Mouse (Mus musculus): ENCODE data around the gene Mme. TPM values are rescaled to one million over a fixed set of nuclear protein-coding genes. Genes with fewer than 3 reads are reported as not detected.

The Mme gene
- polyA plus RNA-seq (2012; rRNA removed) (0.01 and 0.03 TPM in 2 replicates), polyA plus RNA-seq (2014; fragmentation: Nextera tagmentation; extraction: Ambion mirVana) (0.10 and 0.11 TPM in 2 replicates)

GRCm38 (mm10) chr3:63241099-63241587, at the start of gene Mme:
Gene Mme (plus strand): TSS chr3:63241537.
- H3K4me1 ChIP-seq (replicated peaks; ENCODE audit: control insufficient read depth in 2 of 2, insufficient read depth in 2 of 2, low read length in 1 of 2): no peaks in the 10 kb centered on the region
- H3K4me3 ChIP-seq (ENCODE audit: insufficient read depth in 1 of 2, low read depth in 2 of 2, low read length in 2 of 2): no peak within 1 kb of the TSS
- H3K9ac ChIP-seq (replicated peaks): no peak within 1 kb of the TSS
- ATAC-seq (ENCODE audit: insufficient read depth) (no peak), DNase-seq (ENCODE audit: low read depth in 3 of 3, low spot score in 3 of 3) (no peak)
- H3K9me3 ChIP-seq (ENCODE audit: control insufficient read depth, low read length): no peaks in the 10 kb centered on the region
- TF ChIP-seq CTCF (IDR thresholded peaks at IDR 0.05; ENCODE audit: low read depth) (no peak), EP300 (IDR thresholded peaks at IDR 0.05; ENCODE audit: low read depth) (no peak)
- H3K27me3 ChIP-seq (ENCODE audit: control insufficient read depth, insufficient read depth, low read length): no peaks in the 10 kb centered on the region
- no peak within 1 kb of the TSS for H3K4me2 ChIP-seq (ENCODE audit: low read depth)
- WGBS (ENCODE audit: insufficient replicate concordance): 57% methylated on average over 7 of the region's 7 CpGs
- no peak within 1 kb of the TSS for H3K27ac ChIP-seq
- H3K36me3 ChIP-seq (replicated peaks; ENCODE audit: control insufficient read depth, insufficient read depth, low read depth): no peaks in the 10 kb centered on the region

- DNase-seq (ENCODE audit: low read depth in 3 of 3, low spot score in 3 of 3): no peak
- ATAC-seq (ENCODE audit: insufficient read depth): no peak
- Histone ChIP-seq H3K36me3 (replicated peaks; ENCODE audit: control insufficient read depth, insufficient read depth, low read depth) (no peaks in the 10 kb centered on the region), H3K27ac (no peak overlapping the region), H3K27me3 (ENCODE audit: control insufficient read depth, insufficient read depth, low read length) (no peaks in the 10 kb centered on the region), H3K4me1 (replicated peaks; ENCODE audit: control insufficient read depth in 2 of 2, insufficient read depth in 2 of 2, low read length in 1 of 2) (no peaks in the 10 kb centered on the region), H3K4me2 (ENCODE audit: low read depth) (no peak overlapping the region), H3K9ac (replicated peaks) (no peak overlapping the region), H3K9me3 (ENCODE audit: control insufficient read depth, low read length) (no peaks in the 10 kb centered on the region), H3K4me3 (ENCODE audit: insufficient read depth in 1 of 2, low read depth in 2 of 2, low read length in 2 of 2) (no peak overlapping the region)
- no peak for TF ChIP-seq EP300 (IDR thresholded peaks at IDR 0.05; ENCODE audit: low read depth)
- 63% methylated on average over 3 of the region's 3 CpGs for WGBS (ENCODE audit: insufficient replicate concordance)
Observed at GRCm38 (mm10) chr3:63196565-63196964, 44.8 kb upstream of the Mme start.

GRCm38 (mm10) chr3:63198026-63198425, 43.3 kb upstream of the Mme start:
- 66% methylated on average over 2 of the region's 2 CpGs for WGBS (ENCODE audit: insufficient replicate concordance)

GRCm38 (mm10) chr3:63221867-63222591, 19.3 kb upstream of the Mme start:
- no peak overlapping the region for H3K4me3 ChIP-seq (ENCODE audit: insufficient read depth in 1 of 2, low read depth in 2 of 2, low read length in 2 of 2)
- TF ChIP-seq EP300 (IDR thresholded peaks at IDR 0.05; ENCODE audit: low read depth): no peak
- no peak for TF ChIP-seq CTCF (IDR thresholded peaks at IDR 0.05; ENCODE audit: low read depth)
- no peak overlapping the region for H3K27ac ChIP-seq
- no peaks in the 10 kb centered on the region for H3K27me3 ChIP-seq (ENCODE audit: control insufficient read depth, insufficient read depth, low read length)
- no peak overlapping the region for H3K9ac ChIP-seq (replicated peaks)
- DNase-seq (ENCODE audit: low read depth in 3 of 3, low spot score in 3 of 3) (no peak), ATAC-seq (ENCODE audit: insufficient read depth) (no peak)
- no peaks in the 10 kb centered on the region for H3K4me1 ChIP-seq (replicated peaks; ENCODE audit: control insufficient read depth in 2 of 2, insufficient read depth in 2 of 2, low read length in 1 of 2)
- H3K9me3 ChIP-seq (ENCODE audit: control insufficient read depth, low read length): no peaks in the 10 kb centered on the region
- no peak overlapping the region for H3K4me2 ChIP-seq (ENCODE audit: low read depth)
- WGBS (ENCODE audit: insufficient replicate concordance): 51% methylated on average over 4 of the region's 4 CpGs
- H3K36me3 ChIP-seq (replicated peaks; ENCODE audit: control insufficient read depth, insufficient read depth, low read depth): no peaks in the 10 kb centered on the region

More at GRCm38 (mm10) chr3:63198026-63198425, 43.3 kb upstream of the Mme start:
- Histone ChIP-seq H3K36me3 (replicated peaks; ENCODE audit: control insufficient read depth, insufficient read depth, low read depth) (no peaks in the 10 kb centered on the region), H3K27ac (no peak overlapping the region), H3K9me3 (ENCODE audit: control insufficient read depth, low read length) (no peaks in the 10 kb centered on the region), H3K4me2 (ENCODE audit: low read depth) (no peak overlapping the region), H3K4me1 (replicated peaks; ENCODE audit: control insufficient read depth in 2 of 2, insufficient read depth in 2 of 2, low read length in 1 of 2) (no peaks in the 10 kb centered on the region), H3K27me3 (ENCODE audit: control insufficient read depth, insufficient read depth, low read length) (no peaks in the 10 kb centered on the region), H3K4me3 (ENCODE audit: insufficient read depth in 1 of 2, low read depth in 2 of 2, low read length in 2 of 2) (no peak overlapping the region), H3K9ac (replicated peaks) (no peak overlapping the region)
- DNase-seq (ENCODE audit: low read depth in 3 of 3, low spot score in 3 of 3) (no peak), ATAC-seq (ENCODE audit: insufficient read depth) (no peak)
- no peak for TF ChIP-seq CTCF (IDR thresholded peaks at IDR 0.05; ENCODE audit: low read depth)
- no peak for TF ChIP-seq EP300 (IDR thresholded peaks at IDR 0.05; ENCODE audit: low read depth)

GRCm38 (mm10) chr3:63223676-63224075, 17.7 kb upstream of the Mme start:
- H3K4me2 ChIP-seq (ENCODE audit: low read depth): no peak overlapping the region
- 50% methylated on average over 1 of the region's 1 CpGs for WGBS (ENCODE audit: insufficient replicate concordance)
- TF ChIP-seq EP300 (IDR thresholded peaks at IDR 0.05; ENCODE audit: low read depth): no peak
- no peaks in the 10 kb centered on the region for H3K4me1 ChIP-seq (replicated peaks; ENCODE audit: control insufficient read depth in 2 of 2, insufficient read depth in 2 of 2, low read length in 1 of 2)
- no peaks in the 10 kb centered on the region for H3K36me3 ChIP-seq (replicated peaks; ENCODE audit: control insufficient read depth, insufficient read depth, low read depth)
- H3K9ac ChIP-seq (replicated peaks): no peak overlapping the region
- no peak overlapping the region for H3K27ac ChIP-seq
- H3K9me3 ChIP-seq (ENCODE audit: control insufficient read depth, low read length): no peaks in the 10 kb centered on the region
- no peaks in the 10 kb centered on the region for H3K27me3 ChIP-seq (ENCODE audit: control insufficient read depth, insufficient read depth, low read length)
- DNase-seq (ENCODE audit: low read depth in 3 of 3, low spot score in 3 of 3) (no peak), ATAC-seq (ENCODE audit: insufficient read depth) (no peak)
- no peak overlapping the region for H3K4me3 ChIP-seq (ENCODE audit: insufficient read depth in 1 of 2, low read depth in 2 of 2, low read length in 2 of 2)

Measured in liver, embryonic 14.5 days (tissue).